Mouse (Mus musculus) urinary bladder, postnatal 10 days (tissue): ENCODE measurements at regions not wholly inside any gene's neighbourhood (a gene's known extent, or its start where the extent isn't known, plus 50 kb on each side); places are given as distances from the start of the nearest gene placed in this dataset.

ENCODE experiments used
- DNase-seq: peaks from one replicate; pipeline ENCODE4 v3.0.0; 2022; ENCODE audit warnings: low spot score

DNA sequence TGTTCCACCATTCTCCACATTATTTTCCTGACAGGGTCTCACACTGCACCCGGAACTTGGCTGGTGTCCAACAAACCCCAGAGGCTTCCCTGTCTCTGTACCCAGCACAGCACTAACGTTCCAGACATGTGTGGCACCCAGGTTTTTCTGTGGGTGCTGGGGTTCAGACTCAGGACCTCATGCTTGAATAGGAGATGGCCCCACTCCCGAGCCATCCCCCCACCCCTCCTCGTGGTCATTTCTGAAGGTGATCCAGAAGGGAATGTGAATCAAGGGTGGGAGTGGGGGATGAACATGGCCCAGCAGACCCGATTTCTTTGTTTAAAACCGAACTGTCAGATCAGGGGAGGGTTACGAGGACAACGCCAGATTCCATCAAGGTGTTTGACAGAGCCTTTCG, 245.6 kb downstream of the Tbc1d1 start:
- DNase-seq = no peak

DNA sequence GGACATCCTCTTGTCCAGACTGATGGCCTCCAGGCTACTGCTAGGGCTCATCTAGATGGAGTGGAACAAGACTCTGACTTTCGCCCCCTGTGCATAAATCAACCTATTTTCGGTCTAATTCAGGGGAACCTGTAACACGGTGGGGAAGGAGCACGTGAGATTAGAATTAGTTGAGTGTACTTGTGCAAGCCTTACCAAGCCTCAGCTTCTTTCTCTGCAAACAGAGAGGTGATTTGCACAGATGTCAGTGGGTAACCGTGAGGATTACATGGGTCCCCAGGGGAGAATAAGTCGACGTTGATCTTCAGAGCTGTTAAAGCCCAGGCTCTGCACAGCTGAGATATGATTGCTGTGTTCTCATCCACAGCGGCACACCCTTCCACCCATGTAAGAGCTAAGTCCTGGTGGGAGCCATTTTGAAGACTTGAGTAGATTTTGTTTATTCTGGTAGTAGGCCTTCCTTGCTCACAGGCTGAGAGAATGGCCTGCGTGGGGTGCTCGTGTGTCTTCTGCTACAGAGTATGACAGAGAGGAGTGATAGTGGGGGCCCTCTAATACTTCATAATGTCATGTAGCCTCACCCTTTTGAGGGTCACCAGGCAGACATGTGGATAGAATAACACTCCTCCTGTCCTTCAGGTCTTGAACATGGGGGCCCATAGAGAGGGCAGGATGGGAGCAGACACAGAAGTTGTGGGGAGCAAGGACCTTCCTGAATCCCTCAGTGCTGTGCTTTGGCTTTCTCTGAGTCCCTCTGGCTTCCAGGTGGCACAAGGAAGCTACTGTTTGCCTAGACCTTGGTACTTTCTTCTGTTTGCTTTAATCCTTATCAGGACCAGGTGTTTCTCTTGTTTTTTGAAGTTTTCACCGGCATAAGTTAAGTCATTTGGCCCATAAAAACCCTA, 247.2 kb downstream of the Tbc1d1 start:
- no peak for DNase-seq

DNA sequence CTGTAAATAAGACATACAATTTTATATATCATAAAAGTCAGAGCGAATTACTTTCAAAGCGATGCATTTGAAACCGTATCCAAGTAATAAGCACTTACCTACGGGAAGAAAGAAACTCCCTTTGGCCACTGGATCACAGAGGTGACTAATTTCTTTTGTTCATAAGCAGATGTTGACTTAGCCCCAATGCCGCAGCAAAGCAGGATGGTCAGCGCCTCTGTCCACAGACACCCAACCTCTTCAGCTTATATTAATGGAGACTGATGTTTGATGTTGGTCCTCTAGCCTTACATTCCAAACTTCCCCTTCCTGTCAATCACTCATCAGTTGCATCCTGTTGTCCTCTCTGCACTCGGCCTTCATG, 247.9 kb downstream of the Tbc1d1 start:
- no peak for DNase-seq

DNA sequence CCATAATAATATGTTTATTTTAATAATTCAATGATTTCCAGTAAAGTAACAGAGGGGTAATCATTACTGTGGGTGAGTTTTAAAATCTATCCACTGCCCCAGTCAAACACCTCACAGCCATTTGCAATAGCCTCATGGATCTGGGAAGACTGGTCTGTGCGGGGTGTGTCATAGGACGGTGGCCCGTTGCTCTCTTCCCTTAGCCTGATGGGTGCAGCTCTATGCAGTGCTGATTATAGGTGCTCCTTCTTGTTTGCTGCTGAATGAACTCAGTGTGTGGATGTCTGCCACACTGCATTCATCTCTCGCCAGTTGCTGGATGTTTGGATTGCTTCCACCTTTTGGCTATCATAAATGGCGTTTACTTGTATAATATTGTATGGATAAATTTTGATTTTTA, 248.4 kb downstream of the Tbc1d1 start:
- DNase-seq = no peak

DNA sequence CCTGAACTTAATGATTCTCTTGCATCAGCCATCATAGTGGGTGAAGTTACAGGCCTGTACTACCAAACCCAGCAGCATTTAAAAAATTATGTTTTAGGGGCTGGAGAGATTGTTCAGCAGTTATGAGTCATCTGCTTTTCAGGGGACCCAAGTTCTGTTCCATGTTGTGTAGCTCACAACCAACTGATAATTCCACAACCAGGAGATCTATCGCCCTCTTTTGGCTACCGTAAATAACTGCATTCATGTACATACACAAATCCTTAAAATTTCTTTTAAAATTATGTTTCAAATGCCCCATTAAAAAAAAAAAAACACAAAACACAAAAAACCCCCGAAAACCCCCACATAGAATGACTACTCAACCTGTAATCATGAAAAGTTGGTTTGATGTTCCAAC, 252.8 kb downstream of the Tbc1d1 start:
- no peak for DNase-seq

DNA sequence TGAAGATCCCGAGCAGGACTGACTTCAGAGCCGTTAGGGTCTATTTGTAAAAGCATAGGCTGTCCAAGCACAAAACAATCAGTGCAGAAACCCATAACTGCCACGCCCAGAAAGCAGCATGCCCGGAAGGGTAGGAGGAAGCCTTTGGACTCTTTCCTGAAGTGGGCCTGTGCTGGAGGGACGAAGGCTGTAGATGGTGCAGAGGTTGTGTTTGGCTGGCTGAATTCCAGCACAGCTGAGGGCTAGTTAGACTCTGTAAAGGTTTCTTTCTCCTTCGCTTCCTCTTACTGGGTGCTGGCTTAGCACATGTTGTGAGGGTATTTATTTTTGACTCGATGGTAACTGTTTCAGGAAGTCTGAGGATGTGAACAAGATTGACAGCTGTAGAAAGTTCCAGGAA, 254.5 kb downstream of the Tbc1d1 start:
- no peak for DNase-seq

DNA sequence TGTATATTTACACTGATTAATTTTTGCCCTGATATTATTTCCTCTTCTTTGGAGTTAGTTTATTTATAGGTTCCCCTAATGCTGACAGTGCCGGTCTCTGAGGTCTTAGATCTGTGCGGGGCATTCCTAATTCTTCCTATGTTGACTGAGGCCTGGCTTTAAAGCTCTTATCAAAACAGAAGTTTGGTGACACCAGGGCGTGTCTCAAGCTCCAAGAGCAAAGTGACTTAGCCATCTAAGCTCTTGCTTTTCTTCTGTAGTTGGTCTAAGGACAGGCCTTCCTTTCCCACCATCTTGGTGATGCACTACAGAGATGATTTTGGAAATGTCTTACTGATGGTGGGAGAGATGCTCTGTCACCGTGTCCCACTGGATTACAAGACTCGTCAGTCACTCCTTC, 258.4 kb downstream of the Tbc1d1 start:
- DNase-seq = no peak

DNA sequence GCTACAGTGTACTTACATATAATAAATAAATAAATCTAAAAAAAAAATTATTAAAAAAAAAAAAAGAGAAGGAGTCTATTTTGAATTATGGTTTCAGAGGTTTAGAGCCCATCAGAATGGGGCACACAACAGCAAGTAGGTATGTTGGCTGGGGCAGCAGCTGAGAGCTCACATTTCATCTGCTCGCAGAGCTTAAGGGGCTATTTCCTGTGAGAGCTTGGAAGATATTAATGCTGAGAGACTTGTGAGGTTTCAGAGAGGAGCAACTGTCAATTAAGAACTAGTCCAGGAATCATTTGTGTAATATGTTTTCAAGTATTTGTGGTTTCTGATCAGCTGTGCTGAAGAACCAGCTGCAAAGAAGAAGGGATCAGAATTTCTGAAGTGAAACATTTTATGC, 263.3 kb downstream of the Tbc1d1 start:
- no peak for DNase-seq

DNA sequence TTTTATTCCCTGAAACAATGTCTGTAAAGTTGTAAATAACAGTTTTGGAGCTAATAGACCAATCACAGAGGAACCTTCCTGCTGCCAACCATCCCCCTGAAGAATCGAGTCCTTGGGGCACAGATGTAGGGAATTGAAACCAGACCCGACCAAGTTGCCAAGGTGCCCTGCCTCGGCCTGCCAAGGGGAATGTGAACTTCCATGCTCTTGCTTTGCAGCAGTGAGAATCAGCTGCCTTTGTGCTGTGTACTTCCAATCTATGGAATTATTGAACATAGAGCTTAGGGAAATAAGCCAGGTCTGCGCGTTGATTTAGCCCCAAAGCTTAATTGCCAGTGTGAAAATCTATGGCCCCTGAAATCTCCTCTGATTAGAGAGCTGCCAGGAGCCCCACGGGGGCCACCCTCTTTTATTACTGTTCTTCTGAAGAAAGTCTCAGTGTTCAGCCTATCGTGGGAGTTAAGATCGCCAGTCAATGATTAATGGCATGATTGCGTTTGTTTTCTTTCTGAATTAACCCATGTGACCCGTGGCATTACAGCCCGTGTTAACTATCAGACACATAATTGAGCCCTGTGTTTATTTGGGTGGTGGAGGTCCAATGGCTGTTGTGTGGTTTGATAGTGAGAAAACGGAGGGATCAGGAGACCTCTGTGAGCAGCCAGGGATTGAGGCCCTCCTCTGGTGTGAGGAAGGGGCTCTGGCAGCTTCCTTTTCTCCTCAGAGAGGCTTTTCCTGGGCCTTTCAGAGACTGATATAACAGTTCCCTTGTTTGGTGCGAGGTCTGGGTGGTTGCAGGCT, 266.9 kb downstream of the Tbc1d1 start:
- no peak for DNase-seq

DNA sequence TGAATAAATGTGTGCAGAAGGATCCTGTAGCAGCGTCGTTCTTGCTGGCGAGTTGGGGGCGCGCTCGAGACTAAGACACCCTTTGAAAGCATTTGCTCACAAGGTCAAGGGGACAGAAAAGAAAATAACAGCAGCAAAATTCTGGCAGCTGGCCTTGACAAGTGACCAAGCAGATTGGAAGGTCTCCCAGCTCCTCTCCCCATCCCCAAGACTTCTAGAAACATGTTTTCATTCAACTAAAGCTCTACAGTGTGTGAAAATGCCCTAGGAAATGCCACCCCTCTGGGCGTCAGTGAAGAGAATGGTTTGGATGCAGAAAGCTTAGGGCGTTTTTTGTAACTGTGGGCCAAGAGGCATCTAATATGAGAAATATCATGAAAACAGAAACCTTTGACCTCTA, 272.7 kb downstream of the Tbc1d1 start:
- no peak for DNase-seq

DNA sequence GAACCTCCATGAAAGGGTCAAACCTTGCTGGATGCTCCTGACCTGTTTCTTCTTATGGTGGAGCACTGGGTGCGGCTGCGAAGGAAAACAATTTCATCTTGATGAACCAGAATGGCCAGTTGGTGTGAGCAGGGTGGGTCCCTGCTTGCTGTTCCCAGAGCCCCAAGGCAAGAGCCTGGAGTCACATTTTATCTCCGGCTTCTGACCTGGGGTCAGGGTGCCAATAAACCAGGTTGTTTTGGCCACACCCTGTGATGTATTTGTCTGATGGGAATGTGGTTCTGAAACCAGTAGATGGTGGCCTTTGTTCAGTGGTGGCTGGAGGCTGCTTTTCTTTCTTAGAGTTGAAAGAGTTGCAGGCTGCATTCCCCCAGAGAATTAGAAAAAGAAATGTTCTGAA, 274.4 kb downstream of the Tbc1d1 start:
- DNase-seq = no peak

DNA sequence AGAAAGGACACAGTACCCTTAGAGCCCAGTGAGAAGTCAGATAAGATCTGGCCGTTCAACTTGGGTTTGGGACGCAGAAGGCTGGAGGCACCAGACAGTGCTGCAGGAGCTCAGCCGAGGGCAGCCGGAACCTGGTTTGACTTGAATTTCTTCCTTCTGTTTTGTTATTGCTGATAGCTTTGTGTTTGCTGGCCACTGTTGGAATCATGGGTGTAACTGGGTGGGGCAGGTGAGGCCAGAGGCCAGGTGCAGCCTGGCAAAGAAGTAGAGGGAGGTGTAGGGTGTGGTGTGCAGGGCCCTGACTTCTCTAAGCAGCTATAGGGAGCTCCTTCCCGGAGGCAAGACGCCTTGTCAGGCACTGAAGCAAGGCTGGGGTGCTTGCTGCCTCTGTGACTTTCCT, 275.5 kb downstream of the Tbc1d1 start:
- DNase-seq = no peak

DNA sequence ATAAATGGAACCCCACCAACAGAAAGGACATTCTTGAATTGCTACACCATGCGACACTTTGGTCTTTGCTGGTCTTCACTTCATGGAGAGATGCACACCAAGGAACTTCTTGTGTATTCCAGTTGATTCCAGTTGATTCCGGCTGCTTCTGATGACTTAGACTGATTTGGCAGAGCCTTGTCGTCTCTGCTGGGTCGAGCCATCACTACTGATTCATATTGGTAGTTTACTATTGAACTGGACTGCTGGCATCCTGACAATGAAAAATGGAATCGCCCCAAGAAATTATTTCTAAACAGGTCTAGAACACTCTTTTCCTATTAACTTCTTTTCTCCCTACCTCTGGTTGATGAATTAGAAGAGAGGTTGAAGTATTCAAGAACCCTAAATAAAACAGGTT, 277.7 kb downstream of the Tbc1d1 start:
- no peak for DNase-seq

DNA sequence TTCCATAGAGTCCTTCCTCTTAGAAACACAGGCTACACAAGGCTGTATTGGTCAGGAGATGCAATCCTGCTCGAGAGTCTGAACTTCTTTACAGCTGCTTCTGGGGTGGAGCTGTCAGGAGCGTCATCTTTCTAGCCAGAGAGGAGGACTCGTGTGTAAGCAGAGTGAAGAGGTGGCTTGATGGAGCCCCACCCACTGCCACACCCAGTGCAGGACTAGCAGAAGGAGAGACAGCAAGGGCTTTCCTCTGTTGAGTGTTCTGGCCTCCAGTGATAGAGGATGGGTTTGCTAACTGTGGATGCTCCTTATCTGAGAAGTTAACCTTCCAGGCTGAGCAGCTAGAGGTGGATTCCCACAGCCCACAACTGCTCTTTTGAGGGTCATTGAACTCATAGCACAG, 279.4 kb downstream of the Tbc1d1 start:
- DNase-seq = no peak

DNA sequence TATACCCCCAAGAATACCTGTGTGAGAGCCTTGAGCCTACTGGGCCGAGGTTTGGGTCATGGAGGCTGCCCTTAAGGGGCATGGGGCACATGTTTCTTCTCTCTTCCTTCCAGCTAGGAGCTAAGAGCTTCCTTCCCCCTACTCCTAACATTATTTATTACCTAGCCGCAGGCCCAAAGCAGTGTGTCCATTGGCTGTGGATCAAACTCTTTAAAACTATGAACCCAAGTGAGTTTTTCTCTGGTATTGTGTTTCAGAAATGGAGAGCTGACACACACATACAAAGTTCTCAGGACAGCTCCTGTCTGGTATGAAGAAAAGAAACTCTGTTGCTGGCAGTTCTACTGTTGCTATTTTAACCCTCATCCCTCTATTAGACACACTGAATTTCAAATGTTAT, 279.9 kb downstream of the Tbc1d1 start:
- no peak for DNase-seq

DNA sequence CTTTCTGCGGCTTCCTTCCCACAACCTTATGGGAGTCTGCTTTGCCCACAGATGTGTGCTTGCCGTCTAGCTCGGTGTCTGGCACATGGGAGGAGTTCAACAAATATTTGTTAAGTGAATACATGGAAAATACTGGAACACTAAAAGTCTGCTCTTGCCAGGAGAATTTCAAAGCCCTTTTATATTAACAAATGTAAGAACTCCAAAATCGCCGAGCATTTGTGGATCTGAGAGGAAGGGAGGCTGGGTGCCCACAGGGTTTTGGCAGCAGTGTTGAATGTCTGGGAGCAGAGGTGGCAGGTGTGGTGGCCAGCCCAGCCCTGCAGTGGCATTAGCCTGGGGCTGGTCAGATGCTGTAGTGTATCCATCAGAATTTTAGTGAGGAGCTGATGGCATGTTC, 281.6 kb downstream of the Tbc1d1 start:
- DNase-seq = no peak

DNA sequence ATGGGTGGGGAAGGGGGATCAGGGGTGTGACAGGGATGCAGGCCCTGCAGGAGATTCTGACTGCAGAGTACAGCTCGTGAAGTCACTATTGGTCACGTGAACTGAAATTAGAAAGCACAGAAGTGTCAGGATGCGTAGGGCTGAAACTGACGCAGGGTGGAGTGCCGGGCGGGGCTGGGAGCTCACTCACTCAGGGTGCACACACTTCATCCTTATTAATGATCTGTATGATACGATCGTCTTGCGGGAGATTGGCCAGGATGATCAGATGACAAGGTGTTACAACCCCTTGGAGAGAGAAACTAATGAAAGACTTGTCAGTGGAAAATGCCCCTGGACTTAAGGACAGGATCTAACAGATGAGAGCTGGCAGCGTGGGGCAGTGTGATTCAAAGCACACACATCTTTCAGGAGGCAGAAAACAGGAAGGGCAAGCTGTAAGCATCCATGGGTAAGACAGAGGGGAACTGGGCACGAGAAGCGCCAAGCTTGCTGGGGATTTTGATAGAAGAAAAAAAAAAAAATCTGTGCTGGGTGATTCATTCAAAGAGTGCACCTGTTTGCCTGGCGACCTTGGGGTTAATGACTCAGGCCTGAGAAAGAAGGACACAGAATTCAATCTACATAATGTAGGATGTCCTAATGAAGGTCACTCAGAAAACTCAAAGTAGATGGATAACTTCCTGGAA, 282.5 kb downstream of the Tbc1d1 start:
- no peak for DNase-seq

DNA sequence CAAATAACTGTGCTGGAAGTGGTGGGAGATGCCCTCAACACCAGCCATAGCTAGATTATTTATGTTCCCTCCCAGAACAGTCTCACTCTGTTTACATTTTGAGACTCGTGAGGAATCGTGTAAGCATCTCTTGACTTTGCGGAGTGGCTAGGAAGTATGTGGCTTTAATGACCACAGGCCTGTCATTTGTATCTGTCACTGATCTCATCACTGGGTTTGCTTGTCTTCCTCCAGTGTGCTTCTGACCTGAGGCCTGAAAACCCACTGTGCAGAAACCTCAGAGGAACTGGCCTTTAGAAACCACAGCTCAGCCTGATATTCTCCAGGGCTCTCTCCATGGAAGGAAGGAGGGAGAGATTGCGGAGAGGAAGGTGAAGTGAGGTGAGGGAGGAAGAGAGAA, 291.7 kb downstream of the Tbc1d1 start:
- DNase-seq = no peak

DNA sequence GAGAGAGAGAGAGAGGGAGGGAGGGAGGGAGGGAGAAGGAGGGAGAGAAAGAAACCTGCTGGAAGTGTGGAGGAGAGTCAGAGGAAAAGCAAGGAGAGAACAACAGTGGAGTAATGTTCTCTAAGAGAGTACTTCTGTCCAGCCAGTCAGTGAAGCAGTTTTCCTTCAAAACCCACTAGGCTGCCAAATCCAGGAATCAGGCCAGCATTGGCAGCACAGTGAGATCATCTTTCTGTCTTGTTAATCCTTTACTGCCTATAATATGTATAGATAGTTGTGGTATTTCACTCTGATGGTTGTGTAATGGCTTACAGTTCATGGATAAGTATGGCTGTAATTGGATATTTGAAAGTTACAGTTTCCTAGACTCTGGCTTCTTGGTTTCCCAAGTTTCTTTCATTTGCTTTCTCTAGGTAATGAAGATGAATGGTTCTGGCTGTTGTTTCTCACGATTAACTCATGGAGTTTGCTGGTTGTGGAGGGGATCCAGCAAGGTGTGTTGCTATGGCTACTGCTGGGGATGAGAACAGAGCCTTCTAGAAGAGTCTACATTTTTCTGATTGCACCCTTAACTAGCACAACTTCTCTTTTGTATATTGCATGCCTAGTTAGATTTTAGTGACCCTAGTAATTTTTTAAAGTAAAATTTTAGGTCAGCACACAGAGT, 296.7 kb downstream of the Tbc1d1 start:
- no peak for DNase-seq

DNA sequence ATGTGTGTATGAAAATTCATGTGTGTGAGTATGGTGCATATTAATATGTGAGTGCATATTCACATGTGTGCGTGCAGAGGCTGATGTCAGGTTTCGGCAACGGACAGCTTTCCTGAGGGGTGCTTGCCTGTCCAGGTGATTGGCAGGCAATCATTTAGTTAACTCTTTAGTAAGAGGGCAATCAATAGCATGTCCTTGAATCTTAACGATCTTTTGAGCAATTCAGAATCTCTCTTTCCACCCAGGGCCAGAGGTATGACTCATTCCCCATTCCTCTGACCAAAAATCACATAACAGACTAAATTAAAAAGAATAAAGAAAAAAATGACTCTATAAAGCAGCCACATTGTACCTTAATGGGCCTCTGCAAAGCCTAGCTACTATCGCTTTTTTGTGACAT, 303.7 kb downstream of the Tbc1d1 start:
- DNase-seq = no peak

DNA sequence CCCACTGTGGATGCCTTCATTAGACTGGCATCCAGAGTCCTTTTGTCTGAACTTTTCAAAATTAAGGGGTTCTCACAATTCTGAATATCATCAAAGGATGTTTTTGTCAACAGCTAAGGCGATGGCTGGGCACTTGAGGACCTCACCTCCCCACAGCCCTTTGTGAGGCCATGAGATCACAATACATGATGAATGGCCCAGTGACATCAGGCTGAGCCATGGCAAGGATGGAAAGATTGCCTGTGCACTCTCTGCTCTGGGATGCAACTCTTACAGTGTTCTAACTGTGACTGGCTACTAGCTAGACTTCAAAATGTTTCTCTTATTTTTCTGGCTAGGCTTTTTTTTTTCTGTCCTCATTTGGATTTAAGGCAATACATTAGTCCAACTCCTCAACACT, 304.8 kb downstream of the Tbc1d1 start:
- DNase-seq = no peak

DNA sequence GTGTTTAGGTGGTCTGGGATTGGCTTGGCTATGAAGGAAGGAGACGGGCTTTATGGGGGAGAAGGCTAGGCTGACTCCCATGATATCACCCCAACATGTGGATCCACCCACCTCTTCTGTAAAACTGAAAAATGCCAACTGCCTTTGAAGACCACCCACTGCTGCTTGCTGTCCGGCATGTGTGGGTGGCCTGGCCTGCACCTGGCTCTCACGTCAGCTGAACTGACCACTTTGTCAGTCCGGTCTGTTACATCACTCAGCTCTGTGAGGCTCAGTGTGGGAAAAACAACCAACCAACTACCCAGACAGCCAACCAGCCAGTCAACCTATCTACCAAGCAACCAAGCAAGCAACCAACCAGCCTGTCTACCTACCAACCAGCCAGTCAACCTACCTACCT, 305.5 kb downstream of the Tbc1d1 start:
- no peak for DNase-seq
